Mouse (Mus musculus): ENCODE measurements at regions not wholly inside any gene's neighbourhood (a gene's known extent, or its start where the extent isn't known, plus 50 kb on each side); places are given as distances from the start of the nearest gene placed in this dataset.

DNA sequence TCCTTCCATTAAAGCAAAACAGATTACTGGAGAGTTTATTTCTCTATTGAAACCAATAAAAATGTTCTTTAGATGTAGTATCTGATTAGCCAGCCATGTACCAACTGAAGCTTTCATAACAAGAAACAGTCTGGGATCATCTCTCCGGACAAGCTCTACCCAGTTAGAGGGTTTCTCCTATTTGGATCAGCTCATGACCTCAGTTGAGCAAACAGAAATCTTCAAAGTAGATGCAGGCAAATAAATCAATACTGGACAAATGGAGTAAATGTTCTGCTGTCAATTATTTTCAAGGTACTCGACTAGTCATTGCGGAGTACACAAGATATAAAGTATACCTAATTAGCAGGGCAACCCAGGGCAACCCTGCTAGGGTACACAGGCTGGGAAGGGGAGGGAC lies 67.4 kb downstream of the Avpr1a start:
- no peak for DNase-seq

DNA sequence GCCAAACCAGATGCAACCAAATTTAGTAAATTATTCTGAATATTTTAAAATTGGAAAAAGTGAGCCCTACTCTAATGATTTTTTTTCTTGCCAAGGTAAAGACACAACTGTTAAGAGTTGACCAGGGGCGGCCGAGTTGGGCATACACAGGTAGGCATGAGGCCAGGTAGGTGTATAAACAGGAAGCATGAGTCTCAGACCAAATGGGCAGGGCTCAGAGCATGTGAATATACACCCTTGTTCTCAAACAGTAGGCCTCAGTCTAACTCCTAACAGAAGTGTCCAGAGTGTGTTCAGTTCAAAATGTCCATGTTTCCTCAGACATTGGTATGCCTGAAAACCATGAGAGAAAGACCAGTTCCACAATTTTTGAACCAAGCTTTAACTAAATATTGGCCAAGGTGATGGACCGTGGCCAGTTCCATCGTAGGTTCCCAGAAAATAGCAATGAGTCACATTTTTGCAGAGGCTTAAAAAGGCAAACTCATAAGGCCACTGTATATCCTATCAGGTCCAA lies 71.0 kb downstream of the Avpr1a start:
- no peak for DNase-seq

DNA sequence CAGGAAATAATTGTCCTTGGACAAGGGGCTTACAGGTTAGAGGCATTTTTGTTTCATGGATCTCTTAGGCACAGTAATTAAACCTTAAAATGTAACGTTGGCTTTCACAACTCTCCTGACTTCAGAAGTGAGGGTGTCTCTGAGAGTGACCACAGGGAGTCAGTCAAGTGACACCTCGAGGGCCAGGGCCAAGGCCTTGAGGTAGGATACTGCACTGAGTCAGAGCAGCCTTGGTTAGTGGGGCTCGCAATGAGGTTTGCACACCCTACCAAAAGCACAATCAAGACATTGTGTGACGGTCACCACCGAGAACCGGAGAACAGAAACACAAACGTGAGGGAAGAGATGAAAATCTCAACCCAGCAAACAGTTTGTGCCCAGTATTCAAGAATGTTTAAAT lies 71.7 kb downstream of the Avpr1a start:
- no peak for DNase-seq

DNA sequence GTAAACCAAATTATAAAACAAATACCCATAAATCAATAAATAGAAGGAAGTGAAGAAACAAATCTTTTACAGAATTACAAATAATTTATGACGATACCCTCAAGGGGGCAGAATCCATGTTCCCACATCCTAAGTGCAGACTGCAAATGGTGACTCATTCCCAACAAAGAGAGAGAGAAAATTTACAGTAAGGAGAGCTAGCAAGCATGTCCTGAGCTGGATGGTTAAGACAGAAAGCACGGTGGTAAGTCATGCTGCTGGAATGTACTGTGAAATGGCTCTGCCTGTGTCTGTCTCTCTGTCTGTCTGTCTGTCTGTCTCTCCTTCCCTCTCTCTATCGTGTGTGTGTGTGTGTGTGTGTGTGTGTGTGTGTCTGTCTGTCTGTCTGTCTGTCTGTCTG lies 74.3 kb downstream of the Avpr1a start:
- DNase-seq, result no peak

DNA sequence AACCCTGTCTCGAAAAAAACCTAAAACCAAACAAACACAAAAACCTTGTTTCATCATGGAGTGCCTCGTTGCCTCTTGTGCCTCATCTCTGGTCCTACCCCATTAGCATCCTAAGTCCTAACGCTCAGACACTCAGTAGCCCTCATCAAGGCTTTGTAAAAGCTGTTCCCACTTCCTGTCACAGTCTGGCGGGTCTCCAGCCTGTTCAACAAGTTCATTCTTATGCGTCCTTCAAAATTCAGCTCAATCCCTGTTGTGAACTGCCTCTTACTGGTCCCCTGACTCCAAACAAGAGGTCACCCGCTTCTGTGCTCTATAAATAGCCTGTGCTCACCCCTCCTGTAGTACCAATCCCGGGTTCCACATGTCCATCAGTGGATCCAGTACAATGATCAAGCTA lies 77.1 kb downstream of the Avpr1a start:
- DNase-seq, result no peak

DNA sequence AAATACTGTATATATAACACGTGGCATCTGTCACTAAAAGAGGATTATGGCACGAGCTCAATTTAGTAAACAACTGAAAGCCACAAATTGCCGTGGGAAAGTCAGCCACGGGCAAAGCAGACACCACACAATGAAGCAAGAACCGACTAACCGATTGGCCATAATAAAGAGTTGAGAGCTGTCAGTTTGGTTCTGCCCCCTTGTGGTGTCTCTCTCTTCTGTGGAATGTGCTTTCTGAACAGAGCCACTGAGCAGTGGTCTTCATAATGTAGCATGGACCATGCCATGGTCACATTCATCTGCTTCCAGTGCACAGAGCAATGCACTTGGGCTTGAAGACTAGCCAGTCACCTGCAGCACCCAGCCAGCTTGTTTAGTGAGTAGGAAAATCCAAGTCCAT lies 77.5 kb downstream of the Avpr1a start:
- DNase-seq, result no peak

DNA sequence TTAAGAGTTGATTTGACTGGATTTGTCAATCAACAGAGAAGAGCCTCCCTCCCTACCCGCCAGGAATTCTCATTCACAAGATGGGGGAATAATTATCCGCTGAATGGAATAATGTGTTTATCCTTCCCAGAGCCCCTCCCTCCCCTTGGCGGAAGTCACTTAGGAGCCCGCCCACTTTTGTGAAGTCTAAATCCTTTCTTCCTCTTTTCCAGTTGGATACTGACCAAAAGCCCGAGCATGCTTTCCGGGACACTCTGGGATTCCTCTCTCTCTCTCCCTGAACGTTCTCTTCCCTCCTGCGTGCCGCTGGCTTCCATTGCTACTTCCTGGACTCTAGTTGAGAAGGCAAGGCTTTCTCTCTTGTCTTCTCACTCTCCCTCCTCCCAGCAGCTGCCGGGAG lies 79.9 kb downstream of the Avpr1a start:
- DNase-seq, result no peak

DNA sequence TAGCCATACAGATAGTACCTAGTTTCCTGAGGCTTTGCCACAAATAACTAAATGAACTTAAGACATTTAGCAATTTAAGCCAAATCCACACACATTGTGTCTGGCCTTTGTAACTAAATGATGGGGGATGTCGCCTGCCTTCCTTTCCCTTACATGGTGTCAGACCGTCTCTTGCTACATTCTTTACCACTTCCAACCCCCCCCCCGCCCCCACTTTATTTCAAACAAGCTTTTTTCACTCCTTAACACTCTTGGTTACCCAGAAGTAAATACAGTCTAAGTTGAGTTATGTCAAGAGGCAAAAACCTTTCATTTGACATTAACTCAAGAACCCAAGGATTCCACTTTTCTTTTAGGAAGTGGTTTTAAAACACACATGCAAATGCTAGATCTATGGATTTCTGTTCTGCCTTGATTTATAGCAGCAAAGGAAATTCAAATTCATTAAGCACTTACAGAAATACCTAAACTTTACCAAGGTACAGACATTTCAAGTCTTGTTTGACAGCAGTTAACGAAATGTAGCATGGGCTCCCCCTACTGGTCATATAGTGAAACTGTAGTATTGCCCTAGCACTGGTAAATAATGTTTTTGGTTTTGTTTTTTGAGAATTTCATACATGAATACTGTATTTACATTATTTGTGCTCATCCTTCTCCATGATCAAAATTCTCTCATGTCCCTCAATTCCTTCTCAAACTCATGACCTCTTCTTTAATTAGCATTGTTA lies 80.8 kb downstream of the Avpr1a start:
- DNase-seq, result peak; percentile 28 to 39

DNA sequence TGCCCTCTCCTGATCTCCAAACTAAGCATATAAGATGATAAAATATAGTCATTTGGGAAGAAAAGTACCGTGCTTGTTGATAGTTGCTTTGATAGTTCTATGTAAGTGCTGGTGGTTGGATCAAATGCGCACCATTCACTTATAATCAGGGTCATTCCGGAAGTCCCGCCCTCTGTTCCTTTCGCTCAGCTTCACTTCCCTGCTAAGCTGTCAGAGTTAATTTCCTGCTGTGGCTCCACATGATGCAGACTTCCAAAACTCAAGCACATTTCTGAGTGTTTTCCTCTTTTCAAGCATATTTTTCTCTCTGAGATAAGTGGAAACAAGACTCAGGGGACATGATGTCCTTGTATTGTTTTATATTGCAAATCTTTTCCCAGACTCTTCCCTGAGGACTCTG lies 86.4 kb downstream of the Avpr1a start:
- DNase-seq, result no peak

DNA sequence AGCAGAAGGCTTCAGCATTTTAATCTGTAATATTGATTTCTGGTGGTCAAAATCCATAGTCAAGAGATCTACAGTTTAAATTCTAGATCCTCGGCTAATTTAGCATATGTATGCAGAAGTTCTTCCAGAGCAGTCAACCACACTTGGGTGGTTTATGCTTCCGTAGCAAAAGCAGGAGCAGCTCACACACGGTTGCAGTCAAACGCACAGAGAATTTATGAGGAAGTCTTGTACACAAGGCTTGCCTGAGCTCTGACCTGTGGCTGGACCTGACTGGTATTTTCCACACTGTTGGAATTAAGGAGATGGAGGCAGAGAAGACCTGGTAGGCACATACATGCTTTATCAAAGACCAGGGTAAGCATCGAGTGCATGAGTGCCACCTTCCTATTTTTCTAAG lies 86.8 kb downstream of the Avpr1a start:
- no peak for DNase-seq

DNA sequence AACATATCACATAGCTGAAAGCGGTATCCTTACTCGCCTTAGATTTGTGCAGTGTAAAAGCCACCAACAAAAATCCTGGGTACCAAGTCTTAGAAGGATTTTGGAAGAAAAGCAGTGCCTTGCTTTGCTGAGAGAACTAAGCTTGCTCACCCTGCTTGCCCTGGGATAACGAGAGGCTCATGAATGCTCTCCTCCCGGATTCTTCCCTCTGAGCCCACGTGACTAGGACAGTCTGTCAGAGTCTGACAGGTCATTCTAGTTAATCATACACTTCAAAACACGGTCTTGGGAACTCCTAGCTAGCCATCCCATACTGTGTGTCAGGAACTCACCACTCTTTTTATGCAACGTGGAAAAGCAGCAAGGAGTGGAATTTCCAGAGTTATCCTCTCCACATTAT lies 91.4 kb downstream of the Avpr1a start:
- no peak for DNase-seq

DNA sequence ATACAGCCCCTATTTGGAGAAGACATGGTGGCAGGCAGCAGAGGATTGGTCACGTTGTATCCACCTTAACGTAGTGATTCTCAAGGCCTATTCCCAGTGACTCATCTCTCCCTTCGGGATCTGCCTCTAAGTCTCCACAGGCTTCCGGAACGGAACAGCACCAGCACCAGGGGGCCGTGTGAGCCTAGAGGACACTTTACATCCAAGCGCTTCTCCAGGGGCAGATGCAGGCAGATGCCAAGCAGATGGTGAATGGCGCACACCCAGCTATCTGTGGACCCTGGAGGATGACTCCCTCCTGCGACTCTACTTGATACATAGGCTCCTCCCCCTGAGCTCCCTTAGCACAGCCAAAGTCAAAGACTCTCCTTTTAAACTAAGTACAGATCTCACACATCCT lies 94.3 kb downstream of the Avpr1a start:
- no peak for DNase-seq

DNA sequence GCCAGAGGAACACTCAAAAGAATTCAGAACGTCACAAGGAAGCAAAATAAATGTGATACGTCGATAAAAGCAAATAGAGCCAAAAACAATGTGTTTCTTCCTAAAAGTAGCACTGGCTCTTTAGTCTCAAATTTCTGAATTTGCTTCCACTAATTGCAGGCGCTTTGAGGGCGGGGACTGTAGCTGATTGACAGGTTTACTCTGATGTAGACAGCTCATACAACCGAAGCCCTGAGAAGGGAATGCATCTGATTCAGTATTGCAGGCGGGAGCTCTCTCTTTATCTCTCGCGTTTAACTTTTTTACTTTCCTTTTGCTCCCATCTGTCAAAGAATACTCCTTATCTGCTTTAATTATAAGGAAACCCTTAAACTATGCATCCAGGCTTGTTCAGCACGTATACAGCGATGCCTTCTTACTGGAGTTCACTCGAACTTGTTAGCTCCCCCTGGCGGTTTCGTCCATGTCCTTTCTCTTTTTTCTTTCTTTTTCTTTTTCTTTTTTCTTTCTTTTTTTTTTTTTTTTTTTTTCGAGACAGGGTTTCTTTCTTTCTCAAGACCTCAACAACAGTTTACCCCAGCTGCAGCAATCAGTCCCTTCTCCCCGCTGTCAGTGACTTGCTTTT lies 95.9 kb downstream of the Avpr1a start:
- DNase-seq, result peak; percentile 64 to 69

DNA sequence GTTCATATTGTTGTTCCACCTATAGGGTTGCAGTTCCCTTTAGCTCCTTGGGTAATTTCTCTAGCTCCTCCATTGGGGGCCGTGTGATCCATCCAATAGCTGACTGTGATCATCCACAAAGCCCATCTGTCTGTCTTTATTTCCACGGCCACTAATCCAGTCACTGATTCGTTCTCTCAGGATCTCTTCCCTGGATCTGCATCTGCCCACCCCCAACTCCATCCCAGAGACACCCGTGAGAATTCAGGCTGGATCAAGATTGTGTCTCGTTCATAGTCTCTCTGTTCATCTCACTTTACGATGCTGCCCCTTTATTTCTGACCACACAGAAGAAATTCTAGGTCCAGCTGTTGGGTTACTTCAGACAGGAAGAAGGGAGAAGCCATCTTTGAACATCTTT lies 96.7 kb downstream of the Avpr1a start:
- no peak for DNase-seq

DNA sequence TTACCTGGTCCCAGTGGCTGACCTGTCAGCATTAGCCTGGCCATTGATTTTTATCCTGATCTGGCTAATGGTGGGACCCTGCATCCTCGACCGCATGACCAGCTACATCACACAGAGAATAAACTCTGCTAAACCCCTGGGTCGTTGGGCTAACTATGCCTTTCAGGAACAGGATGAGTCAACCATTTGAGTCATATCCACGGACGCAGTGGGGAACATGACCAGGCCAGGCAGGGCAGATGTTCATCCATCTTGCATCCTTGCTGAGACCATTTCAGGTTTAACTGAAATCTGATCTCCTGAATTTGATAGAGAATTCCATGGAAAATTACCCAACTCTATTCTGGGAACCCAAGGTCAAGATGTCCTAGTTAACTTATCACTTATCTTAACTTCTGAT lies 103.3 kb downstream of the Avpr1a start:
- DNase-seq, result no peak

DNA sequence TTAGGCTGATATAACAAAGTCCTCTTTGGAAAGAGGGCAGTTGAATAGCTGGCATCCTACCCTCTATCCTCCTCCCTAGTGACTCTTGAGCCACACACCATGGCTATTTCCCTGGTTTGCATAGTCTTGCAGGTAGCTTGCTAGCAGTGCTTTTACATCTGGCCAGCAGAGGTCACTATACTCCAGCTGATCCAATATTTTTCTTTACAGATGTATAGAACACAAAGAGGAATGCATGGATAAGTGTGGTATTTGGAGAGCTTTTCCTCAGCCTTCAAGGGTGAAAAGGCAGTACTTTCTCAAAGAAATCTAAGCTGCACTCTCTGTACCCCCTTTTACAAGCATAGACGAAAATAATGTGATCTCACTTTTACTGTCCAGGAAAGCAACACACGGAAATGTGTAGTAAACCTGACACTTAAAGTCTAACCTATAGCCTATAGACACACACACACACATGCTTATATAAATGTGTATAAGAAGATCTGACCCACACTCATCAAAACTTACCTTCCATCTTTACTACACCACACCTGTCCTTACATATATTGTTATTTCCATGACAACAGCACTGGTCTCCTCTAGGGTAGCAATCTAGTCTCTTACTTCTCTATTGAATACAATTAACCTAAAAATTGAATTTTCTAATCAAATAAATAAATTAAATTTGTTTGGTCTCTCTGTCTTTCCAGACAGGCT lies 105.0 kb downstream of the Avpr1a start:
- DNase-seq, result peak; percentile 30 to 41

DNA sequence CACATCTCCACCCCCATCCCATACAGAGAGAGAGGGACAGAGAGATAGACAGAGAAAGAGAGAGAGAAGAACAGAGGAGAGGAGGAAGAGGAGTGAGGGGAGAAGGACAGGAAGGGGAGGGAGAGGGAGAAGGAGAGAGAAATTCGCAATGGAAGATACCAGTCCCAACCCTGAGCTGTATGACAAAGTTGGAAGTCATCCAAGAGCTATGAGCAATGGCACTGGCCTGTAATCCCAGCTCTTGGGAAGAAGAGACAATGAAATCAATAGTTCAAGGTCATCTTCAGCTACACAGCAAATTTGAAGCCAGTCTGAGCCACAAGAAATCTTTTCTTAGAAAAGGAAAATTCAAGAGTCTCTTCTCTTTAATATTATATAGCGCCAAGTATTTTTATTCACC lies 105.6 kb downstream of the Avpr1a start:
- no peak for DNase-seq

DNA sequence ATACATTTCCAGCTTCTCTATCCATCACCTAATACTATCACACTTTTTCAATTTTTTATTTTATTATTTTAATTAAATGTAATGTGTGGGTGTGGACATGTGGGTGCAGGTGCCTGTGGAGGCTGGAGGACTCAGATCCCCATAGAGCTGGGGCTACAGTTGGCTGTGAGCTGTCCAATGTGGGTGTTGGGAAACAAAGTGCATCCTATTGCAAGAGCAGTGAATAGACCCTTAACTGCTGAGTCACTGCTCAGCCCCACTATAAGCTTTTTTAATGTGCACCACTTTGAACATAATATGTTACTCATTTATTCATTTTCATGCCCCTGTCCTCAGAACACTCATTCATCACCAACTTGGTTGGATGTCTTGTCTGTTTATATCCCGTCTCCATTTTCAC lies 110.4 kb downstream of the Avpr1a start:
- DNase-seq, result no peak

DNA sequence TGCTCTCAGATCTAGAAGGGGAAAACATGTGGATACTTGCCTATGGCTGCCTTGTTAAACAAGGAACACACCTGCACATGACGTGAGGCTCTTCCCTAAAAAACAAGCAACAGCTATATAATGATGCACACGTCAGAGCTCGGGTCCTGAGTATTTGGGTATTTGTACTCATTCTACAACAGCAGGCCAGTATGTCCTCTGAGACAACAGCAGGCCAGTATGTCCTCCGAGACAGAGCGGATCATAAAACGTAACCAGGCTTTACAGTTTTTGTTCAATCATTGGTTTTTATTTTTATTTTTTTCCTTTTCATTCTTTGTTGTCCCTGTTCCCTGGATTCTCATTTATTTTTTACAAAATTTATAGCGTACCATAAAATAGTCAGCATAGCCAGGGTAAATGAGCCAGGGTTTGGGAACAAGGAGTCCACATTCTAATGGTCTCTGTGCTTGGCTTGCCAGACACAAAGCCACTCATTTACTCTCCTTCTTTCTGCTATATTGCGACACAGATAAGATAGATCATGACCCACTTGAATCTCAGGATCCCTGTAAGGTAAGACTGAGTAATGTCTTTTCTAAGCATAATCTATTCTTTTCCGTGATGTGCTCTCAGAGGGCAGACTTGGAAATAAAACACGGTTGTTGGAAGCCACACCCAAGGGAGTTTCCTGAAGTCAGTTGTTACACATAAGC lies 111.8 kb downstream of the Avpr1a start:
- no peak for DNase-seq

DNA sequence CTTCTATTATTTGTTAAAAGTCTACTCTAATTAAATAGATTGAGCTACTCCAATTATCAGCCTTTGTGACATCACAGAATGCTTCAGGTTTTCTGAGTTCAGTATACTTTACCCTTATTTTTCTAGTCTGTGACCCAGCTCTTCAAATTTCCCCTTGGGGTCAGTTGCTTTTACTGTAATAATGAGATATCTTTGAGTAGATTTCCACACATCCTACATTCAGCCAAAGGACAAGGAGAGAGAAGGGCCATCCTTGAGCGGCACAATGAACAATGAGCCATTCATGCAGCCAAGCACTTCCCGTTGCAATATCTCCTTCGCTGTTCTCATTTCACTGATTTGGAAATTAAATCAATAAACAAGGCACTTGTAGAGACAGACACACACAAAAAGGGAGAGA lies 113.6 kb downstream of the Avpr1a start:
- no peak for DNase-seq

DNA sequence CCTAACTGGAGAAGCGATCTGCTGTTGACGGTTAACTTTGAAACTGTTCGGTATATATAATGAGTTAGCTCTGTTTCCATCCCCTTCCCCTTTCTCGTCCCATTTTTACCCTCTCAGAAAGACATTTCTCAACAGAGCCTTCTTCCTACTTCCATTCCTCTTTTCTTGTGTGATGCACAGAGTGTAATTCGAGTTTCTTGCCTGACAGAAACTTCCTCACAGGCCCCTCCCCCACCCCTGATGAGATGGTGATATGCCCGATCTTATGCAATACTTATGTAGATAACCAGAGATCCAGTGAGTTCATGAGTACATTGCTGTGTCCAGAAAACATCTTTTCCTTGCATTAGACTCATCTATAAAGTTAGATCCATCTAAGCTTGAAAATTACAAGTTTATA lies 114.2 kb downstream of the Avpr1a start:
- no peak for DNase-seq

DNA sequence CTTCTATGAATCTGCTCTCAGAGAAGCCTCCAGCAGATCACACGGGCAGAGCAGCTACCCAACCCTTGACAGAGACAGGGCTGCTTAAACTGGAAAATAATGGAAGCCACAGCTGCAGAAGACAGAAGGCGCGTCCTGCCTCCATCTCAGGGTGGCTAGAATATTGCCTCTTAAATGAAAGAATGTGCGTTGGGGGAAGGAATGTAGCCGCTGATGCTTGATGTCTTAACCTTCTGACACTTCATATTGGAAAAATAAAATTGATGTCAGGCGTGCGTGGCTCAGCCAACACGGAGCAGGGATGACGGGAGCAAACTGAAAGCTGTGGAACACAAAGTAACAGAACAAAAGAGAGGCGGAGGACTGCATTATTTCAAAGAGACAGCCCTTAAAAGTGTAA lies 114.6 kb upstream of the Ppm1h start:
- DNase-seq, result no peak

DNA sequence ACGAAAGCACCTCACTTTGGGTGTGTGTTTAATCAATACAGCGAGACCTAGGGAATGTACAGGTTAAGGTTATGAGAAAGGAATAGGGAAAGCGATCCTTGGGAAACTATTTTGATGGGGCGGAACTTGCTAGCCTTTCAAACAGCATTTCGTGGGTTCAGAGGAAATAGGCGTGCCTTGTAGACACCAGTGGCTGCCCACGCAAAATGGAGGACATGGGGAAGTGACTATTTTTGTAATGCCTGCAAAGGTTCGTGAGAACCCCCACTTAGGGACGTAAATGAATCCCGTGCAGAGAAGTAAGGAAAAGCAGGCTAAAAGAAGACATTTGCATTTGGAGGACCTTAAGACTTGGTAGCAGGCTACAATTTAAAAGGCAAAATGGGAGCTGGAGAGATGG lies 114.1 kb upstream of the Ppm1h start:
- DNase-seq, result no peak

DNA sequence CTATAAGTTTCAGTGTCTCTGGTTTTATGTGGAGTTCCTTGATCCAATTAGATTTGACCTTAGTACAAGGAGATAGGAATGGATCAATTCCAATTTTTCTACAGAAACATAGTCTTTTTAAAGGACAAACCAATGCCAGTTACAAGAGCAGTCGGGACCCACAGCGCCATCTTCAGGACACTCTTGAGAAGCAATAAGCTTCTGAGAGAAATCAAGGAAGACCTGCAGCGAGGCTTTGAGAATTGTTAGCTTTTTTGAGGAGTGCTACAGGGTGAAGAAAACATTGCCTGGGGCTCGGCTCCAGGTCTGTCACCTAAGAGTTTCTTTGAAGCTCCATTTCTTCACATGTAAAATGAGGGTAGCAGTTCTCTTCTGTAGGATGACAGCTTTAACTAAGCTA lies 112.0 kb upstream of the Ppm1h start:
- DNase-seq, result no peak
